Mouse (Mus musculus) CH12.LX (cell line): ENCODE measurements at regions not wholly inside any gene's neighbourhood (a gene's known extent, or its start where the extent isn't known, plus 50 kb on each side); places are given as distances from the start of the nearest gene placed in this dataset.
A peak's percentile ranks its signal among the peaks of the same experiment; 100 is the strongest.

Experiments
- DNase-seq: peaks from one replicate; pipeline ENCODE4 v3.0.0-alpha.2; 2013; ENCODE audit errors: extremely low read depth
- H3K27ac ChIP-seq: 2 replicates; pipeline ENCODE4 v1.5.1; 2012; ENCODE audit warnings: low read depth, mild to moderate bottlenecking, control low read depth, moderate library complexity; ENCODE audit not compliant: insufficient read depth
- H3K27me3 ChIP-seq: replicated peaks from 2 replicates; pipeline ENCODE3; 2012; ENCODE audit warnings: inconsistent platforms
- H3K36me3 ChIP-seq, 2 experiments: replicated peaks in 1 of 2; 2 replicates each; pipeline versions ENCODE3 to v1.6.1; 2012; ENCODE audit warnings: inconsistent platforms in 1 of 2, low read length in 1 of 2, mild to moderate bottlenecking in 1 of 2, mixed read lengths in 1 of 2, moderate library complexity in 1 of 2; ENCODE audit not compliant: control insufficient read depth in 1 of 2, insufficient read depth in 1 of 2
- H3K4me1 ChIP-seq, 2 experiments: 2 replicates each; pipeline ENCODE4 v1.6.1; 2012; ENCODE audit warnings: inconsistent platforms in 1 of 2, moderate library complexity in 1 of 2; ENCODE audit not compliant: insufficient read depth in 2 of 2, control insufficient read depth in 1 of 2
- H3K4me2 ChIP-seq: 2 replicates; pipeline ENCODE4 v1.6.1; 2012; ENCODE audit warnings: low read depth, mild to moderate bottlenecking, control low read depth; ENCODE audit not compliant: poor library complexity, insufficient read depth, severe bottlenecking
- H3K4me3 ChIP-seq, 3 experiments: fragments of 150-350 bp in 1 of 3; sonication (generic) in 1 of 3; replicated peaks in 1 of 3; 2 replicates each; pipeline versions ENCODE3 to v1.5.1; 2011 to 2012; ENCODE audit warnings: low read depth in 2 of 3, low read length in 2 of 3, mild to moderate bottlenecking in 2 of 3, moderate library complexity in 2 of 3, control low read depth in 1 of 3, improper control_type of control experiment in 1 of 3, inconsistent platforms in 1 of 3, mixed read lengths in 1 of 3; ENCODE audit not compliant: poor library complexity in 1 of 3
- H3K79me2 ChIP-seq: replicated peaks from 2 replicates; pipeline ENCODE4 v1.6.1; 2012; ENCODE audit warnings: mild to moderate bottlenecking, moderate library complexity; ENCODE audit not compliant: control insufficient read depth, poor library complexity, insufficient read depth, severe bottlenecking; ENCODE audit errors: extremely low read depth
- H3K9ac ChIP-seq: 2 replicates; pipeline ENCODE4 v1.6.1; 2012; ENCODE audit warnings: low read depth, mild to moderate bottlenecking, control low read depth, moderate library complexity; ENCODE audit not compliant: insufficient read depth
- H3K9me3 ChIP-seq: replicated peaks from 2 replicates; pipeline ENCODE3; 2012; ENCODE audit warnings: low read length, inconsistent platforms, mixed read lengths
- CTCF ChIP-seq, 2 experiments: IDR thresholded peaks in 1 of 2; conservative IDR thresholded peaks in 1 of 2; 2 replicates each; pipeline ENCODE4 v1.5.1; 2011 to 2012; ENCODE audit warnings: low read depth in 2 of 2, low read length in 2 of 2, improper control_type of control experiment in 1 of 2, inconsistent platforms in 1 of 2, mild to moderate bottlenecking in 1 of 2, moderate library complexity in 1 of 2
- GABPA ChIP-seq: IDR thresholded peaks from 2 replicates; pipeline ENCODE4 v1.6.1; 2012; ENCODE audit warnings: low read depth, low read length, improper control_type of control experiment, inconsistent platforms; ENCODE audit not compliant: insufficient replicate concordance
- JUN ChIP-seq: IDR thresholded peaks from 2 replicates; pipeline ENCODE4 v1.6.1; 2011; ENCODE audit warnings: low read depth, mild to moderate bottlenecking, low read length, improper control_type of control experiment, moderate library complexity; ENCODE audit not compliant: insufficient read depth
- MAFK ChIP-seq: IDR thresholded peaks from 2 replicates; pipeline ENCODE4 v1.6.1; 2011; ENCODE audit warnings: low read length, improper control_type of control experiment; ENCODE audit not compliant: insufficient replicate concordance
- MEF2A ChIP-seq: IDR thresholded peaks from 2 replicates; pipeline ENCODE4 v1.6.1; 2014; ENCODE audit warnings: low read depth, mild to moderate bottlenecking, inconsistent platforms, low read length, improper control_type of control experiment, borderline replicate concordance
- MXI1 ChIP-seq: IDR thresholded peaks from 2 replicates; pipeline ENCODE4 v1.6.1; 2011; ENCODE audit warnings: mild to moderate bottlenecking, low read depth, low read length, improper control_type of control experiment
- MYC ChIP-seq: IDR thresholded peaks from 2 replicates; pipeline ENCODE4 v1.6.1; 2011; ENCODE audit warnings: low read depth, mild to moderate bottlenecking, improper control_type of control experiment, low read length
- NRF1 ChIP-seq: IDR thresholded peaks from 2 replicates; pipeline ENCODE4 v1.6.1; 2014; ENCODE audit warnings: low read depth, mild to moderate bottlenecking, inconsistent platforms, low read length, improper control_type of control experiment, moderate library complexity
- RAD21 ChIP-seq: IDR thresholded peaks from 2 replicates; pipeline ENCODE4 v1.6.1; 2011; ENCODE audit warnings: low read depth, mild to moderate bottlenecking, low read length, improper control_type of control experiment, moderate library complexity
- SIN3A ChIP-seq: IDR thresholded peaks from 2 replicates; pipeline ENCODE4 v1.6.1; 2012; ENCODE audit warnings: low read length, improper control_type of control experiment, inconsistent platforms
- SMC3 ChIP-seq: IDR thresholded peaks from 2 replicates; pipeline ENCODE4 v1.6.1; 2011; ENCODE audit warnings: low read depth, low read length, improper control_type of control experiment
- USF1 ChIP-seq: IDR thresholded peaks from 2 replicates; pipeline ENCODE4 v1.6.1; 2014; ENCODE audit warnings: low read depth, mild to moderate bottlenecking, inconsistent platforms, low read length, improper control_type of control experiment
- USF2 ChIP-seq: conservative IDR thresholded peaks from 2 replicates; pipeline ENCODE4 v1.6.1; 2011; ENCODE audit warnings: low read depth, low read length, improper control_type of control experiment
- ZMIZ1 ChIP-seq: IDR thresholded peaks from 2 replicates; pipeline ENCODE4 v1.6.1; 2012; ENCODE audit warnings: low read depth, mild to moderate bottlenecking, inconsistent platforms, low read length, improper control_type of control experiment
- ZNF384 ChIP-seq: IDR thresholded peaks from 2 replicates; pipeline ENCODE4 v1.6.1; 2012; ENCODE audit warnings: low read depth, low read length, improper control_type of control experiment, inconsistent platforms
- dilution Hi-C: fragments of 300-500 bp; cut with MboI; formaldehyde crosslinking; loops from 2 replicates; pipeline ENCODE4 v1.14.3; 2020; ENCODE audit warnings: low sequenced_read_pairs; ENCODE audit not compliant: extremely low pct_unique_long_range_greater_than_20kb, extremely low pct_ligation_motif_present
- in situ Hi-C: fragments of 300-500 bp; cut with MboI; formaldehyde crosslinking; loops from 3 replicates; pipeline ENCODE4 v1.14.3; 2019; ENCODE audit warnings: low sequenced_read_pairs, low pct_ligation_motif_present, low pct_unique_long_range_greater_than_20kb, mixed read lengths

DNA sequence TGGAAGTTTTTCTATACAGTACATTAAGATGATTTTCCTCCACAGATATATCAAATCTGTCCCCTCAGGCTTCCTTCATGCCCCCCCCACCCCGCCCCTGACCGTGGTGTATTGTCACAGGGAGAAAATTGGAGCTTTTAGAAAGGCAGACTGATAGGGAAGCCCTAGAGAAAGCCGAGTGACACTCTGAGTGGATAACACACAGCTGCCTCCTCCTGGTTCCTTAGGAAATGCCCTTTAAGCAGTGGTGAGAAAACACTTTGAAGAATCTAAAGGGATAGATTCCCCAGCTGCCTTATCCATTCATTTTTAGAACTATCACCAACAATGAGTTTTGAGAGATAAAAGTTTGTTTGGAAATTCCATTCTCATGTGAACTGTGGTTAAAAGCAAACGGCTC, 147.0 kb upstream of the Nt5c1b start:
- Histone ChIP-seq H3K27me3 (no peaks in the 10 kb centered on the region), H3K79me2 (no peaks in the 10 kb centered on the region), H3K9ac (no peak overlapping the region), H3K4me2 (no peak overlapping the region), H3K4me1 (no peaks in the 10 kb centered on the region), H3K27ac (no peak overlapping the region)
- dilution Hi-C loops (no loop called here), in situ Hi-C loops (no loop called here)
- DNase-seq = no peak
- TF ChIP-seq MAFK = no peak
- TF ChIP-seq NRF1 = no peak
- no peak for TF ChIP-seq MXI1
- TF ChIP-seq MYC = no peak
- no peak for TF ChIP-seq ZMIZ1
- no peak for TF ChIP-seq SMC3
- no peak for TF ChIP-seq USF2
- no peak for TF ChIP-seq CTCF (conservative IDR thresholded peaks at IDR 0.05 in 1 of 2, IDR thresholded peaks at IDR 0.05 in 1 of 2; ENCODE audit: low read depth in 2 of 2, low read length in 2 of 2)
- no peak for TF ChIP-seq SIN3A
- TF ChIP-seq ZNF384 = no peak
- TF ChIP-seq USF1 = no peak
- TF ChIP-seq, all 38 proteins: peak for 0
- Histone ChIP-seq H3K9me3 (no peaks in the 10 kb centered on the region), H3K4me3 (no peak overlapping the region), H3K36me3 (no peaks in the 10 kb centered on the region)

DNA sequence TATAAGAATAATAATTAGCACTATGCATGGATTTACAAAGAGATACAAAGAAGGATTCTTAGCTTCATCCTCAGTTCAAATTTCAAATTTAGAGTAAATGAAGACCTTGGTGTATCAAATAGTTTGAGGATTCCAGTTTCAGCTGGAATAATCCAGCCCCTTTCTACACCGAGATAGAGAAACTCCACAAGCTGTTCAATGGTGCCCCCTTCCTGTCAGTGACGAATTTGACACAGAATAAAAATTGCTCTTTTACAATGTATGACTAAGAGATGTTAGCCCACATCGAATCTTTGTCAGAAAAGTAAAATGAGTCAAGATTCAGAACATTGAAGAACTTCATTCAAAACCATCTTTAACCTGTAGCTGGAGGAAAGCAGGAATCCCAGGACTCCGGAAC, 145.9 kb upstream of the Nt5c1b start:
- H3K4me2 ChIP-seq = no peak overlapping the region
- H3K27me3 ChIP-seq = no peaks in the 10 kb centered on the region
- no peaks in the 10 kb centered on the region for H3K9me3 ChIP-seq
- H3K79me2 ChIP-seq = no peaks in the 10 kb centered on the region
- no peaks in the 10 kb centered on the region for H3K4me1 ChIP-seq
- H3K4me3 ChIP-seq = no peak overlapping the region
- H3K27ac ChIP-seq = no peak overlapping the region
- dilution Hi-C loops (no loop called here), in situ Hi-C loops (no loop called here)
- H3K36me3 ChIP-seq = no peaks in the 10 kb centered on the region
- H3K9ac ChIP-seq = no peak overlapping the region
- TF ChIP-seq JUN (no peak), CTCF (conservative IDR thresholded peaks at IDR 0.05 in 1 of 2, IDR thresholded peaks at IDR 0.05 in 1 of 2; ENCODE audit: low read depth in 2 of 2, low read length in 2 of 2) (peak in 1 of 2 experiments; percentile 59; a peak in 2 of 4 replicates), RAD21 (peak; percentile 59), GABPA (no peak), SMC3 (peak; percentile 48)
- peak; percentile 29 for DNase-seq

DNA sequence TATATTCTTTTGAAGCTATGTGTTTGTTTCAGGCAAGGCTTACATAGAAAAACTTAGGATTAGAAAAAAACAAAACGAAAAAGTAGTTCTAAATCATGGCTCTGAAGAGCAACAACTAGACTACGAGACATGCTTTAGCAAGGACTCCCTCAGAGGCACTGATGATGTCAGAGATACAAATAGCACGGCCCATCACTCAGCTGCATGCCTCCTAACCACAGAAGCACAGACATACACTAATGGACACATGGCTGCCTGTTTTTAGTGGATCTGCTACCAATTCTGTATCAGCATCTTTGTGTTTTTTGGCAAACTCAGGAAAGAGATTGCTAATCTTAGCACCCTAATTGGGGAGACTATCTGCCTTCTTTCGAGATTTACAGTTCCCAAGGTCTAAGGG, 138.6 kb upstream of the Nt5c1b start:
- no peak overlapping the region for H3K27ac ChIP-seq
- H3K36me3 ChIP-seq = no peaks in the 10 kb centered on the region
- no peak for TF ChIP-seq MYC
- TF ChIP-seq JUN = no peak
- 0 out of 2 replicates have a peak, but pooled peaks have one; percentile 27 for TF ChIP-seq MEF2A
- TF ChIP-seq, all 38 proteins: peak for 1
- no peak overlapping the region for H3K4me2 ChIP-seq
- H3K4me1 ChIP-seq = peaks cover 0 to 17% of the 10 kb centered on the region in 2 experiments; a peak in 2 of 4 replicates
- H3K9ac ChIP-seq = no peak overlapping the region
- no peaks in the 10 kb centered on the region for H3K79me2 ChIP-seq
- dilution Hi-C loops = no loop called here
- in situ Hi-C loops = no loop called here
- H3K4me3 ChIP-seq = no peak overlapping the region
- no peaks in the 10 kb centered on the region for H3K9me3 ChIP-seq
- H3K27me3 ChIP-seq = no peaks in the 10 kb centered on the region
- DNase-seq = peak; percentile 68
